Mouse (Mus musculus) testis, postnatal 14 days (tissue): ENCODE results near the gene Pcgf6.
"Not testable (repeated sequence)": the region's sequence is repeated elsewhere in the genome, so short reads cannot be mapped to it uniquely, and the experiment has no call there.

ENCODE experiments used
- DNase-seq: peaks from one replicate; pipeline ENCODE4 v3.0.0; 2021; ENCODE audit warnings: low spot score

Pcgf6 gene

GRCm38 (mm10) chr19:46998168-46998870 lies 52.4 kb downstream of the Pcgf6 start:
- DNase-seq, result no peak

DNA sequence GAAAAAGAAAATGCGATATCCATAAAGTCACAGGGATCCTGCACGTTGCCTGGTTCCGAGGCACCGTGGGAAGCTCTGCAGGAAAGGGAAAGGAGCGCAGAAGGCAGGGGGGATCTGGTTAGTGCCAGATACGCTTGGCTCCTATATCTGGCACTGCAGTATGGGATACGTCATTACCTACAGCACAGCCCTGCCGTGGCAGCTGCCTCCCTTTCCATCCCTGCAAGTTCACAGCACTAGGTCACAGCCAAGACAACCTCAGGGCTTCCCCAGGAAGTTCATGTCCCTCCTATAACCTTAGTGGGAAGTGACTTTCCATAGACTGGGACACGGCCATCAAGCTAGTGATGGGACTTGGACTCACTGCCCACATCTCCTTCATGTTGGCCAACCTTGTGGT lies 54.6 kb downstream of the Pcgf6 start:
- DNase-seq, result no peak

DNA sequence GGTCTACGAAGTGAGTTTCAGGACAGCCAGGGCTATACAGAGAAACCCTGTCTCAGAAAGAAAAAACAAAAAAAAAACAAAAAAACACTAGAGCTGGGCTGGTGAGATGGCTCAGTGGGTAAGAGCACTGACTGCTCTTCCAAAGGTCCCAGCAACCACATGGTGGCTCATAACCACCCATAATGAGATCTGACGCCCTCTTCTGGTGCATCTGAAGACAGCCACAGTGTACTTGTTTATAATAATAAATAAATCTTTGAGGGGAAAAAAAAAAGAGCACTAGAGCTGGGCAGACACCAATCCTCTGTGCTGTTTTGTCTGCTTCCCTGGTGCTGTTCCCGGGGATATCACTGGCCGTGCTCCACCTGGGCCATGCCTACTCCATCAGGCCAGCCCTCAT lies 58.4 kb downstream of the Pcgf6 start:
- DNase-seq, result not testable (repeated sequence)

DNA sequence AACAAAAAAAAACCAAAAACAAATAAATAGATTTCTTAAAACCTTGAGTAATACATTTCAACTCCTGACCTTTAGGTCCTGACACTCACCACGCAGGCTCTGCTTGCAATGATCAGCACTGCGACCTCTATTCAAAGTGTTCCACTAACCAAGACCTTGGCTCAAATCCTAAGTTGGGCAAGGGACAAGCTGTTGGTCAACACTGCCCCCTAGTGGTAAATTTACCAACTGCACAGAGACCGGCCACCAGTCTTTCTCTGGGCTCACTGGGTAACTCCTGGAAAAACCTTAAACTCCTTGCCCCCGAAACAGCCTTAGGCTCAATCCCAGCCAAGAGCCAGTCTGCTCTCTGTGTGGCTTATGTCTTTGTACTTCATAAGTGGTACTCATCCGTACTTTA lies 59.6 kb downstream of the Pcgf6 start:
- DNase-seq, result peak; percentile 65

DNA sequence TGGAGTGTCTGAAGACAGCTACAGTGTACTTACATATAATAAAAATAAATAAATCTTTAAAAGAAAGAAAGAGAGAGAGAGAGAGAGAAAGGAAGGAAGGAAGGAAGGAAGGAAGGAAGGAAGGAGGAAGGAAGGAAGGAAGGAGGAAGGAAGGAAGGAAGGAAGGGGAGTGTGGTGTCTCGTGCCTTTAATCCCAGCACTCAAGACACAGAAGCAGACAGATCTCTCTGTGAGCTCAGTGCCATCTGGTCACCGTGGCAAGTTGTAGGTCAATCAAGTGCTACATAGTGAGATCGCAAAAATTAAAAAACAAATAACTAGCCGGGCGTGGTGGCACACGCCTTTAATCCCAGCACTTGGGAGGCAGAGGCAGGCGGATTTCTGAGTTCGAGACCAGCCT lies 60.1 kb downstream of the Pcgf6 start:
- DNase-seq, result not testable (repeated sequence)

DNA sequence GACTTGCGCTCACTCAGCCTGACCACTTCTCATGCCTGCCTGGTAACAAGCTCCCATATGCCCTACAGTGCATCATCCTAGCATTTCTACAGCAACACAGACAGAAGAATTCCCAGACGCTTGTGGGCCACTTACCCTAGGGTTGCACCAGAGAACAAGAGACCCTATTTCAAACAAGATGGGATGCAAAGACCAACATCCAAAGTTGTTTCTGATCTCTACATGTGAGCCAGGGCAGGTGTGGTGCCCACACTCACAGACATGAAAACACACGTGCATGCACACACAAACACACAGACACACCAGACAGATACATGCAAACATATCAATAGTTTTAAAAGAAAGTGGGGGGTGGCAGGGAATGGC lies 60.6 kb downstream of the Pcgf6 start:
- no peak for DNase-seq

DNA sequence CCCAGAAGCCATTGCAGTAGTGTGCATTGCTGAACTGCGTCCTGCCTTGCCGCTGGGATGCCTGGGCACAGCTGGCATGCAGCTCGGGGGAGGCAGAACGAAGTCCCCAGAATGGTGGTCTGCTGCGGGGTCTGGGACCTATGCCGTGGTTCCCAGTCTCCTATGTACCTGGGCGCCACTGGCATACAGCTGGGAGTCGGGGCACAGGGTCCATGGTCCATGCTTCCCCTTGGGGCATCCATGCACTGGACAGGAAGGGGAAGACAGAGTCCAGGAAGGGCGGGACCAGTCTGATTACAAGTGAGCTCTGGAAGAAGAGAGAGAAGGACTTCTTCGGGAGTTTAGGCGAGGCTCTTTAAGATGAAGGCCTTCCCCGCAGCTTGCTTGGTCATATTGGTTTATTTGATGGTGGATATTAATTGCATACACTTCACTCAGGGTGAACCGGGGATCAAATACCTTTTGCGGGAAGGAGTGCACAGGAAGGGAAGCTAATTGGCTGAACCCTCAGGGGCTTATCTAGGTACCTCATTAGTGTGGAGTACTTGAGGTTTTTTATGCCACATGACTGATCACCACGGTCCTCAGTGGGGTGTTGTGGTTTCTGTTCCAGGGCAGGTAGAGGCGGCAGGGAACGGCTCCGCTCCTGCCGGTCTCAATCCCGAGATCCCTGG lies 61.1 kb downstream of the Pcgf6 start:
- no peak for DNase-seq

GRCm38 (mm10) chr19:46988231-46989087 lies 62.2 kb downstream of the Pcgf6 start:
- DNase-seq, result no peak

- no peak for DNase-seq
Observed at GRCm38 (mm10) chr19:46987646-46988045, 63.1 kb downstream of the Pcgf6 start.

GRCm38 (mm10) chr19:46984726-46985622 lies 65.7 kb downstream of the Pcgf6 start:
- DNase-seq, result no peak

- no peak for DNase-seq
Observed at GRCm38 (mm10) chr19:46983966-46984380, 66.7 kb downstream of the Pcgf6 start.
